11 mouse cellular contexts compared by ENCODE assay signal in the genomic region with DNA sequence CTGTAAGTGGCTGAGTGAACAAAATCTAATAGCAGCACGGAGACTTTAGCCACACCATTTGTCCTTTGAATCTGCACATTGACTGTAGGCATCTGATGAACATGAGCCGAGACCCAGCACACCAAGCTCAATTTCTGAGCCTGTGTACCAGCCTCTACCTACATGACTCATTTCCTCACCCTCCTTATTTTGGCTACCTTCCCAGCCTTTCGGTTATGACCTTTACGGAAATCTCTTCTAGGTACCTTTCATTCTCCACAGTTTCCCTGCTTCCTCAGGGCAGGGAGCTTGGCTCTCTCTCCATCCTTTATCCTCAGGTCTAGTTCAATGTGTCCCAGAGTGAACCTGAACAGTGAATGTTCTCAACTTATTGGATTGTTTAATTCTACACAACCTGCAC.
DNase-seq lines count a peak whose midpoint lies in the region; ATAC-seq lines count a peak whose summit lies in the region.
"Had no signal": no experiment of that assay in that cellular context is flagged by ENCODE, and none has a peak within 500 bp of the region (broad histone marks: within the 10 kb centered on the region; RNA-seq: fewer than 3 reads in every experiment).

No protein-coding gene starts in this region.

- H3K4me1 ChIP-seq in embryonic facial prominence, embryonic 14.5 days (ENCODE audit: control insufficient read depth, insufficient read depth, low read length) = no peaks in the 10 kb centered on the region
- H3K4me1 ChIP-seq in embryonic facial prominence, embryonic 10.5 days = no peaks in the 10 kb centered on the region
- H3K4me1 ChIP-seq in stomach, embryonic 16.5 days (ENCODE audit: control insufficient read depth, insufficient read depth, low read length) = no peaks in the 10 kb centered on the region
- H3K4me1 ChIP-seq: embryonic facial prominence, embryonic 13.5 days had no signal

- DNase-seq in embryonic facial prominence, embryonic 14.5 days (ENCODE audit: low spot score) = peak; percentile 22
- DNase-seq in embryonic facial prominence, embryonic 10.5 days (ENCODE audit: low spot score) = no peak
- DNase-seq in urinary bladder, postnatal 14 days (ENCODE audit: low spot score) = peak; percentile 64
- no peak for DNase-seq in urinary bladder, adult 2 months (ENCODE audit: low spot score)
- peak; percentile 18 to 46 for DNase-seq in heart, adult 9 months (ENCODE audit: low spot score in 2 of 2)
- DNase-seq in left cerebral cortex, adult 18-20 months (ENCODE audit: low spot score in 2 of 2) = no peak
- DNase-seq: thymus, postnatal 36 days had no signal

- H3K4me3 ChIP-seq in embryonic facial prominence, embryonic 14.5 days (ENCODE audit: low read depth, low read length) = no peak overlapping the region
- no peak overlapping the region for H3K4me3 ChIP-seq in embryonic facial prominence, embryonic 10.5 days
- H3K4me3 ChIP-seq in stomach, embryonic 16.5 days (replicated peaks; ENCODE audit: low read length) = no peak overlapping the region
- H3K4me3 ChIP-seq: embryonic facial prominence, embryonic 13.5 days had no signal

- 68% methylated on average over 4 of the region's 4 CpGs for WGBS in embryonic facial prominence, embryonic 14.5 days
- 89% methylated on average over 4 of the region's 4 CpGs for WGBS in embryonic facial prominence, embryonic 10.5 days
- WGBS in stomach, embryonic 16.5 days = 70% methylated on average over 4 of the region's 4 CpGs

- H3K36me3 ChIP-seq in embryonic facial prominence, embryonic 14.5 days (ENCODE audit: control insufficient read depth, insufficient read depth, low read length) = no peaks in the 10 kb centered on the region
- no peaks in the 10 kb centered on the region for H3K36me3 ChIP-seq in embryonic facial prominence, embryonic 10.5 days (replicated peaks)
- H3K36me3 ChIP-seq in stomach, embryonic 16.5 days (ENCODE audit: control insufficient read depth, insufficient read depth, low read length) = no peaks in the 10 kb centered on the region
- H3K36me3 ChIP-seq: embryonic facial prominence, embryonic 13.5 days had no signal

- H3K27me3 ChIP-seq in embryonic facial prominence, embryonic 14.5 days (replicated peaks; ENCODE audit: control insufficient read depth, insufficient read depth, low read length) = no peaks in the 10 kb centered on the region
- H3K27me3 ChIP-seq in embryonic facial prominence, embryonic 10.5 days (replicated peaks; ENCODE audit: low read depth, poor library complexity, severe bottlenecking) = no peaks in the 10 kb centered on the region
- no peaks in the 10 kb centered on the region for H3K27me3 ChIP-seq in stomach, embryonic 16.5 days (ENCODE audit: control insufficient read depth, insufficient read depth, low read length)
- H3K27me3 ChIP-seq: embryonic facial prominence, embryonic 13.5 days had no signal

- no peak for ATAC-seq in embryonic facial prominence, embryonic 14.5 days (ENCODE audit: low read depth)
- ATAC-seq in stomach, embryonic 16.5 days (ENCODE audit: insufficient read depth, low FRiP score) = peak; percentile 40; the same call in 1 of the 2 replicates
- no peak for ATAC-seq in erythroblast, adult 5-6 weeks (replicated peaks; ENCODE audit: low FRiP score, poor library complexity, severe bottlenecking)

- no peak overlapping the region for H3K9ac ChIP-seq in embryonic facial prominence, embryonic 14.5 days (ENCODE audit: low read depth, low read length)
- no peak overlapping the region for H3K9ac ChIP-seq in stomach, embryonic 16.5 days (ENCODE audit: low read length)
- H3K9ac ChIP-seq: embryonic facial prominence, embryonic 13.5 days; hindbrain, embryonic 14.5 days had no signal

- no peak overlapping the region for H3K4me2 ChIP-seq in embryonic facial prominence, embryonic 14.5 days (ENCODE audit: low read depth, low read length)
- H3K4me2 ChIP-seq in stomach, embryonic 16.5 days (ENCODE audit: low read depth, low read length) = no peak overlapping the region
- H3K4me2 ChIP-seq: embryonic facial prominence, embryonic 13.5 days; hindbrain, embryonic 14.5 days had no signal

- no peak overlapping the region for H3K27ac ChIP-seq in embryonic facial prominence, embryonic 14.5 days (replicated peaks; ENCODE audit: low read depth, low read length)
- H3K27ac ChIP-seq in embryonic facial prominence, embryonic 10.5 days (replicated peaks) = no peak overlapping the region
- no peak overlapping the region for H3K27ac ChIP-seq in stomach, embryonic 16.5 days (ENCODE audit: low read length)
- H3K27ac ChIP-seq: embryonic facial prominence, embryonic 13.5 days; hindbrain, embryonic 14.5 days had no signal

- H3K9me3 ChIP-seq in embryonic facial prominence, embryonic 14.5 days (ENCODE audit: control insufficient read depth, low read length) = no peaks in the 10 kb centered on the region
- H3K9me3 ChIP-seq in embryonic facial prominence, embryonic 10.5 days = no peaks in the 10 kb centered on the region
- no peaks in the 10 kb centered on the region for H3K9me3 ChIP-seq in stomach, embryonic 16.5 days (replicated peaks; ENCODE audit: control insufficient read depth, low read length)
- H3K9me3 ChIP-seq: embryonic facial prominence, embryonic 13.5 days had no signal

Comparison
In these comparisons a context has a peak if more than half of its experiments do, and no peak if none do; other contexts are left out.
1. DNase-seq: peak in embryonic facial prominence, embryonic 14.5 days (single experiment), urinary bladder, postnatal 14 days (single experiment) and heart, adult 9 months (2 of 2); none in embryonic facial prominence, embryonic 10.5 days (single experiment), urinary bladder, adult 2 months (single experiment) and left cerebral cortex, adult 18-20 months (0 of 2).